Mouse (Mus musculus) myocyte (in vitro differentiated cells): ENCODE measurements around the gene Emc4. TPM values are rescaled to one million over a fixed set of nuclear protein-coding genes. Genes with fewer than 3 reads are reported as not detected.

Experiments
- H3K27me3 ChIP-seq: one replicate; pipeline ENCODE4 v1.6.1; 2011; ENCODE audit not compliant: control insufficient read depth, insufficient read depth, insufficient read length
- H3K36me3 ChIP-seq: one replicate; pipeline ENCODE4 v1.6.1; 2011; ENCODE audit not compliant: control insufficient read depth, insufficient read depth
- H3K4me2 ChIP-seq: one replicate; pipeline ENCODE4 v1.6.1; 2011; ENCODE audit warnings: low read depth, control low read depth
- H3K4me3 ChIP-seq: one replicate; pipeline ENCODE4 v1.5.1; 2011; ENCODE audit warnings: mild to moderate bottlenecking, control low read depth, moderate library complexity
- H3K79me2 ChIP-seq: one replicate; pipeline ENCODE4 v1.6.1; 2011; ENCODE audit not compliant: control insufficient read depth, insufficient read depth
- H3ac ChIP-seq: one replicate; pipeline ENCODE4 v1.6.1; 2011; ENCODE audit not compliant: control insufficient read depth, insufficient read length
- CEBPB ChIP-seq: IDR thresholded peaks from 2 replicates; pipeline ENCODE4 v1.6.1; 2011; ENCODE audit warnings: mild to moderate bottlenecking, moderate library complexity; ENCODE audit not compliant: poor library complexity, insufficient read depth, severe bottlenecking
- E2F4 ChIP-seq: IDR thresholded peaks from one replicate; pipeline ENCODE4 v1.6.1; 2011; ENCODE audit warnings: mild to moderate bottlenecking, control low read depth, moderate library complexity; ENCODE audit not compliant: insufficient read depth
- MAX ChIP-seq: IDR thresholded peaks from one replicate; pipeline ENCODE4 v1.6.1; 2011; ENCODE audit warnings: low read depth, mild to moderate bottlenecking, control low read depth
- MYOD1 ChIP-seq, 3 experiments: IDR thresholded peaks; one replicate each; pipeline ENCODE4 v1.6.1; 2011; ENCODE audit warnings: control low read depth in 2 of 3, low read depth in 2 of 3, mild to moderate bottlenecking in 2 of 3, moderate library complexity in 1 of 3; ENCODE audit not compliant: insufficient read length in 2 of 3, control insufficient read depth in 1 of 3
- MYOG ChIP-seq, 3 experiments: IDR thresholded peaks; one replicate each; pipeline ENCODE4 v1.6.1; 2011; ENCODE audit warnings: control low read depth in 2 of 3, low read depth in 2 of 3, mild to moderate bottlenecking in 2 of 3; ENCODE audit not compliant: insufficient read length in 2 of 3, control insufficient read depth in 1 of 3, insufficient read depth in 1 of 3
- POLR2A ChIP-seq: IDR thresholded peaks from one replicate; pipeline ENCODE4 v1.6.1; 2011; ENCODE audit warnings: low read depth, mild to moderate bottlenecking, control low read depth, moderate library complexity; ENCODE audit not compliant: insufficient read length
- POLR2AphosphoS2 ChIP-seq: IDR thresholded peaks from one replicate; pipeline ENCODE4 v1.6.1; 2011; ENCODE audit warnings: low read depth, control low read depth; ENCODE audit not compliant: insufficient read length
- REST ChIP-seq: IDR thresholded peaks from one replicate; pipeline ENCODE4 v1.6.1; 2011; ENCODE audit warnings: mild to moderate bottlenecking, control low read depth, moderate library complexity; ENCODE audit not compliant: insufficient read depth, insufficient read length
- SRF ChIP-seq: IDR thresholded peaks from one replicate; pipeline ENCODE4 v1.6.1; 2011; ENCODE audit warnings: low read depth; ENCODE audit not compliant: control insufficient read depth, insufficient read length
- TCF12 ChIP-seq: IDR thresholded peaks from one replicate; pipeline ENCODE4 v1.6.1; 2011; ENCODE audit warnings: mild to moderate bottlenecking, control low read depth; ENCODE audit not compliant: poor library complexity, insufficient read depth, severe bottlenecking
- TCF3 ChIP-seq: IDR thresholded peaks from one replicate; pipeline ENCODE4 v1.6.1; 2011; ENCODE audit warnings: low read depth, control low read depth; ENCODE audit not compliant: insufficient read length
- USF1 ChIP-seq: IDR thresholded peaks from one replicate; pipeline ENCODE4 v1.6.1; 2011; ENCODE audit warnings: low read depth, mild to moderate bottlenecking, control low read depth, moderate library complexity
- polyA plus RNA-seq: library from polyadenylated mRNA; unstranded; fragments of >200 nt; fragmentation: generic; extraction: Trizol; gene quantifications from one replicate; pipeline ENCODE4 v1.2.1, GENCODE M21; 2012; ENCODE audit warnings: missing spikeins

The Emc4 gene
- polyA plus RNA-seq, 1 experiment: 184 TPM

GRCm38 (mm10) chr2:112318227-112318626 lies 49.6 kb downstream of the Emc4 start:
- H3ac ChIP-seq: no peak overlapping the region

DNA sequence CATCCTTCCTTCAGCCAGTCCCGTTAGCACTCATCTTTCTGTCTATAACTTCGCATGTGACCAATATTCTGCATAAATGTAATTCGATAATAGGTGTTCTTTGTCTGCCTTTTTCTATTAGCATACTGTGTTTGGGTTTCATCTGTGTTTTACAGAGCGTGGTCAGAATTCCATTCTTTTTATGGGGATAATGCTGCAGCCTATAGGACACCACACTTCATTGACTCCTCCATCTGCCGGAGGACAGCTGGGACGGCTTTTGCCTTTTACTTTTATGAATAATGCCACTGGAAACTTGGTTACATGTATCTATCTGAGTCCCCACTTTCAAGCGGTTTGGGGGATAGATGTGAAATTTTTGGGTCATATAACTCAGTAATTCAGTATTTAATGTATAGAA lies 52.2 kb downstream of the Emc4 start:
- TF ChIP-seq REST (no peak), POLR2AphosphoS2 (no peak), MYOD1 (IDR thresholded peaks at IDR 0.05; ENCODE audit: control insufficient read depth in 1 of 3, insufficient read length in 2 of 3, low read depth in 2 of 3) (no peak), MAX (no peak), MYOG (IDR thresholded peaks at IDR 0.05; ENCODE audit: control insufficient read depth in 1 of 3, insufficient read depth in 1 of 3, insufficient read length in 2 of 3, low read depth in 2 of 3) (no peak), E2F4 (no peak)
- Histone ChIP-seq H3ac (no peak overlapping the region), H3K27me3 (no peaks in the 10 kb centered on the region)

More at GRCm38 (mm10) chr2:112318227-112318626, 49.6 kb downstream of the Emc4 start:
- Histone ChIP-seq H3K4me3 (no peak overlapping the region), H3K4me2 (no peak overlapping the region), H3K36me3 (no peaks in the 10 kb centered on the region), H3K79me2 (no peaks in the 10 kb centered on the region), H3K27me3 (no peaks in the 10 kb centered on the region)
- TF ChIP-seq E2F4: no peak
- TF ChIP-seq MAX: no peak
- TF ChIP-seq TCF3: no peak
- no peak for TF ChIP-seq MYOG (IDR thresholded peaks at IDR 0.05; ENCODE audit: control insufficient read depth in 1 of 3, insufficient read depth in 1 of 3, insufficient read length in 2 of 3, low read depth in 2 of 3)
- TF ChIP-seq USF1: no peak
- TF ChIP-seq MYOD1 (IDR thresholded peaks at IDR 0.05; ENCODE audit: control insufficient read depth in 1 of 3, insufficient read length in 2 of 3, low read depth in 2 of 3): no peak
- no peak for TF ChIP-seq REST
- no peak for TF ChIP-seq TCF12
- TF ChIP-seq POLR2AphosphoS2: no peak
- no peak for TF ChIP-seq CEBPB
- TF ChIP-seq POLR2A: no peak
- TF ChIP-seq SRF: no peak

More for the DNA sequence above, 52.2 kb downstream of the Emc4 start:
- Histone ChIP-seq H3K36me3 (no peaks in the 10 kb centered on the region), H3K4me2 (no peak overlapping the region), H3K79me2 (no peaks in the 10 kb centered on the region), H3K4me3 (no peak overlapping the region)

Other genes with a start within 250 kb of the Emc4 start
- gene Olfr1316, start 233.1 kb downstream of the Emc4 start, polyA plus RNA-seq: not detected
- not detected for gene Olfr1317, start 227.7 kb downstream of the Emc4 start, polyA plus RNA-seq
- gene Olfr1318, start 213.8 kb downstream of the Emc4 start, polyA plus RNA-seq: not detected
- 32.8 TPM for gene Lpcat4, start 128.6 kb downstream of the Emc4 start, polyA plus RNA-seq
- not detected for gene Nutm1, start 108.7 kb downstream of the Emc4 start, polyA plus RNA-seq
- 129 TPM for gene Nop10, start 106.1 kb downstream of the Emc4 start, polyA plus RNA-seq
- 7.0 TPM for gene Slc12a6, start 102.2 kb downstream of the Emc4 start, polyA plus RNA-seq
- gene Gm21985, start 101.7 kb downstream of the Emc4 start, polyA plus RNA-seq: not detected
- gene Katnbl1, start 11.2 kb upstream of the Emc4 start, polyA plus RNA-seq: 9.0 TPM
- 19.8 TPM for gene Emc7, start 87.0 kb upstream of the Emc4 start, polyA plus RNA-seq
- not detected for gene Chrm5, start 112.7 kb upstream of the Emc4 start, polyA plus RNA-seq
- gene Aven, start 124.9 kb upstream of the Emc4 start, polyA plus RNA-seq: 11.8 TPM